Mouse (Mus musculus) kidney, adult 9 months (tissue): ENCODE data around the gene Vmn2r26.
"Not testable (repeated sequence)": the region's sequence is repeated elsewhere in the genome, so short reads cannot be mapped to it uniquely, and the experiment has no call there.

ENCODE experiments used
- DNase-seq: peaks from one replicate; pipeline ENCODE4 v3.0.0; 2022

Vmn2r26 gene

DNA sequence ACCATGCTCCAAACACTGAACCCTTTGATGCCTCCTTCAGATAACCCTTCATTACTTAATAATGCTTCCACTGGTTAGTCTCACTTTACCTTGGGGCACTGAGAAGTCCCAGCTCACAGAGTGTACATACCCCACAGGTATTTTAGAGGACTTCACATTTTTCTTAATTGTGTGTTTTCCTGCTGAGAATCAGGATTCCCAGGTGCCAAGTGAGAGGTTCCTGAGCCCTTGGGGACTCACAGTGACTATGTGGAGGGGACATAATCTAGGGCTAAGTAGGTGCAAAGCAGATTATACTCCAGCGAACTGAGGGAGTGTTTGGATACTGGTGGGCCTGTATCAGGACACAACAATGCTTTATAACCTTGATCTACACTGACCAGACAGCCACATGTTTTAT is at the start of gene Vmn2r26:
Vmn2r26 (plus strand) TSS at position 301 of the 400 bp plus-strand sequence.
- not testable (repeated sequence) for DNase-seq

DNA sequence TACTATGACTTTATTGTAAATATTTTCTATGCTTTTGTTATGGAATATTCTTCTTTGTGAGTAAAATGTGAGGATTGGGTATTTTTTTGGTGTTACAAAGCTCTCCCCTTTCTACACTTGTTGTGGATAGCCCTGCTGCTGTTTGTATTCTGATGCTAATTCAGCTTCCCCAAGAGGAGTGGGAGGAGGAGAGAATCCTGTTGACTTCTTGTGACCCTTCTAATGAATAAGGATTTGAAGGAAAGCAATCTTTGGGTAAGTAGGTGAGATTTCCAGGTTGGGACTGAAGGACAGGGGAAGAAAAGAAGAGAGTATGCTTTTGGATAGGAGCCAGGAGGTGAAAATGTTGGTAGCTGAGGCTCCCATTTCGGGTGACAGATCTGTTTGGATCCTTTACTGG is 3.5 kb upstream of the Vmn2r26 start:
- DNase-seq = no peak

DNA sequence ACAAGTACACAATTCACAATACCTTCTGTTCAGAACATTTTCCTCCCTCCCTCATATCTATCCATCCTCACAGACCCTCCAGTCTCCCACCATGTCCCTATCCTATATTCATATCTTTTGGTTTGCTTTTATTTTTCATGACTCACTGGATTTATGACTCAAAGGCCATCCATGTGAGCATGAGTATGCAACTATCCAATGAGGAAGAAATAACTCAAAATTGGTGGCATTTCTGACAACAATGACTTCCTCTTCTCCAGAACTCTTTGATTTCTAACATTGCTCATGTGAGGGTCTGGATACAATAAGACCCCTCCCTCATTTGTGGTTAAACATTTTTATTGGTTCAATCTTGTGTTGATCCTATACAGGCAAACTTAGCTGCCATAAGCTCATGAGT is 24.0 kb downstream of the Vmn2r26 start:
- DNase-seq = no peak

DNA sequence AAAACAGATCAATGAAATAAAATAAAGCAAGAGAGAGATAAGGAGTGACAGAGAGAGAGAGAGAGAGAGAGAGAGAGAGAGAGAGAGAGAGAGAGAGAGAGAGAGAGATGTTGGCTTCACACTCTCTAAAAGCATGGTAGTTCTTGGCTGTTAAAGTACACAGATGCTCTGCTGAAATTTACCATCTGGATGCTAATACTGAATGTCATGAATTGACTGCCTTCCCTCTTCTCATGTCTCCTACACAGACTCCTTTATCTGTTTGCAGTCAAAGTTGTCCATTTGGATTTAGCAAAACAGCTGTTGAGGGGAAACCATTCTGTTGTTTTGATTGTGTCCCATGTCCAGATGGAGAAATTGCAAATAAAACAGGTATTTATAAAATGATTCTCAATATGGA is 29.2 kb downstream of the Vmn2r26 start:
- not testable (repeated sequence) for DNase-seq

DNA sequence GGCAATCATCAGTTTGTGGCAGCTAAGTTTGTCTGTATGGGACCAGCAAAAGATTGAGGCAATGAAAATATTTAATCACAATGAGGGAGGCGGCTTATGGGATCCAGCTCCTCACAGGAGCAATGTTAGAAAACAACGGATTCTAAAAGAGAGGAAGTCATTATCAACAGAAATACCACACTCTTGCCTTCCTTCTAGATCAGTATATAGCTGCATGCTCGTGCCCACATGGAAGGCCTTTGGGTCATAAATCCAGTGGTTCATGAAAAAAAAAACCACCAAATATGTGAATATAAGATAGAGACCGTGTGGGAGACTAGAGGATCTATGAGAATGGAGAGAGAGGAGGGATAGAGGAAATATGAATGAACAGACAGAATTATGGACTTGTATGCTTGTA is 78.0 kb downstream of the Vmn2r26 start:
- no peak for DNase-seq
